Comparison of ENCODE assay signal across 10 mouse cellular contexts in the genomic region with DNA sequence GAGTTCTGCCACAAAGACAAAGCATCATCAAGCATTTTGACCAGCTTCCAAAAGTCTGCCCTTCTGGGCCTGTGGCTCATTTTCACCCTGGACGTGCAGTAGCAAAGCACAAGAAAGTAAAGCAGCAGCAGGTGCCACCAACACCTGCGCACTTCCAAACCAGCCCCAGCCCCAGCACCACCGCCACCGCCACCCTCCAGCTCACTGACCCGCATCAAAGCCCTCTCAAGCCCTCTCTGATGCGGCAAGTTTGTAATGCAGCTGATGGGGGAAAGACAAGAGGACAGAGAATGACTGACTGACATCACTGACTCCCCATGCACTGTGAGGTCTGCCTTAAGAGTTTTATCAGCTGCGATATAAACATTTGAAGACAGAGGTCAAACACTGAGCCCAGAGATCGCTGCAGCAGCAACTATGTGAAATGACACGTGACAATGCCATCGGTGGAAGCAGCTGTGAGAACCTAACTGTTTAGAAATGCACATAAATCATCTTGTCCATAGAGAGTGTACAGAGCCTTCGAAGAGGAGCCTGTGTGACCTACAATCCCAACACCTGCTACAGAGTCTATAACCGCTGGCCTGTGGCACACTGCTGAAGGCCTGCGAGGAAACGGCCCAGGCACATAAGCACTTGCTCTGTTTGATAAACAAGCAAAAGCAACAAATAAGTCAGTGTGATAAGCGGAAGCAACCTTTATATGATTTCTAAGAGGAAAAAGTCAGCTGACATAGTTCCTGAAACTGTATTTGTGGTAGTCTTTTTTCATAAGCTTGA. TPM values are rescaled to one million over a fixed set of nuclear protein-coding genes. Genes with fewer than 3 reads are reported as not detected.
A peak's percentile ranks its signal among the peaks of the same experiment; 100 is the strongest.
DNase-seq lines count a peak whose midpoint lies in the region; ATAC-seq and TF ChIP-seq lines count a peak whose summit lies in the region.
"Had no signal": no experiment of that assay in that cellular context is flagged by ENCODE, and none has a peak within 500 bp of the region (broad histone marks: within the 10 kb centered on the region; RNA-seq: fewer than 3 reads in every experiment).

No protein-coding gene starts in this region.

- peaks cover 71% of the 10 kb centered on the region for H3K4me1 ChIP-seq in heart, embryonic 16.5 days (ENCODE audit: control insufficient read depth, insufficient read depth, low read length)
- H3K4me1 ChIP-seq in bone marrow, adult 2 months (ENCODE audit: control insufficient read depth, insufficient read depth, low read length), result peaks cover 20% of the 10 kb centered on the region
- peaks cover 7% of the 10 kb centered on the region for H3K4me1 ChIP-seq in limb, embryonic 14.5 days (ENCODE audit: control insufficient read depth, insufficient read depth, low read length)
- H3K4me1 ChIP-seq in small intestine, adult 2 months (ENCODE audit: control insufficient read depth, insufficient read depth, insufficient read length, low read length), result peaks cover 55% of the 10 kb centered on the region

- H3K9ac ChIP-seq in heart, embryonic 16.5 days (ENCODE audit: low read length), result peak overlapping the region; percentile 49; the same call in 1 of the 2 replicates
- H3K9ac ChIP-seq in limb, embryonic 14.5 days (ENCODE audit: low read depth, low read length, severe bottlenecking), result no peak overlapping the region

- TF ChIP-seq POLR2A in bone marrow, adult 2 months (IDR thresholded peaks at IDR 0.05; ENCODE audit: borderline replicate concordance, control insufficient read depth, low read depth, low read length), result no peak
- no peak for TF ChIP-seq POLR2A in limb, embryonic 14.5 days (IDR thresholded peaks at IDR 0.05; ENCODE audit: borderline replicate concordance, extremely low read depth, insufficient read depth, insufficient read length)
- TF ChIP-seq POLR2A in small intestine, adult 2 months (IDR thresholded peaks at IDR 0.05; ENCODE audit: low read depth, low read length), result no peak

- peak overlapping the region; percentile 20 for H3K4me2 ChIP-seq in heart, embryonic 16.5 days (ENCODE audit: low read depth, low read length)
- no peak overlapping the region for H3K4me2 ChIP-seq in limb, embryonic 14.5 days (replicated peaks; ENCODE audit: low read depth, low read length, severe bottlenecking)

- intact Hi-C loops in heart, postnatal 36 days (cut with DNase I), result loop anchor here (5.0 kb wide), 1 partner anchor 60 kb away; no protein-coding TSS in a partner anchor
- intact Hi-C loops in gastrocnemius, postnatal 14 days (cut with DNase I; ENCODE audit: low total_unique reads), result loop anchor here (10.0 kb wide), 1 partner anchor 213 kb away; no protein-coding TSS in a partner anchor

- H3K36me3 ChIP-seq in heart, embryonic 16.5 days (ENCODE audit: control insufficient read depth, insufficient read depth), result no peaks in the 10 kb centered on the region
- H3K36me3 ChIP-seq in limb, embryonic 14.5 days (ENCODE audit: control insufficient read depth, insufficient read depth, low read length), result 0 out of 2 replicates have a peak, but pooled peaks cover 2% of the 10 kb centered on the region
- H3K36me3 ChIP-seq in small intestine, adult 2 months (ENCODE audit: control insufficient read depth, insufficient read depth, low read length), result peaks cover 2% of the 10 kb centered on the region; the same call in 1 of the 2 replicates

- 0 out of 2 replicates have a peak, but pooled peaks have one; percentile 14 for ATAC-seq in heart, embryonic 16.5 days (replicated peaks; ENCODE audit: extremely low read depth, insufficient read depth, low FRiP score)
- ATAC-seq in limb, embryonic 14.5 days (ENCODE audit: low FRiP score, low read depth), result peak; percentile 34; the same call in 1 of the 2 replicates

- peak; percentile 2; the same call in 1 of the 2 replicates for TF ChIP-seq CTCF in bone marrow, adult 2 months (IDR thresholded peaks at IDR 0.05; ENCODE audit: control insufficient read depth, insufficient read depth, low read length)
- no peak for TF ChIP-seq CTCF in small intestine, adult 2 months (IDR thresholded peaks at IDR 0.05; ENCODE audit: extremely low read depth, insufficient read length, insufficient replicate concordance, low read depth, low read length)

- no peak overlapping the region for H3K4me3 ChIP-seq in heart, embryonic 16.5 days (ENCODE audit: low read length)
- H3K4me3 ChIP-seq in bone marrow, adult 2 months (replicated peaks; ENCODE audit: control insufficient read depth, low read depth, low read length), result no peak overlapping the region
- H3K4me3 ChIP-seq in limb, embryonic 14.5 days (replicated peaks; ENCODE audit: low read length), result no peak overlapping the region
- H3K4me3 ChIP-seq in small intestine, adult 2 months (ENCODE audit: low read depth, low read length), result no peak overlapping the region

- no peaks in the 10 kb centered on the region for H3K27me3 ChIP-seq in heart, embryonic 16.5 days (ENCODE audit: control insufficient read depth, insufficient read depth, low read length)
- H3K27me3 ChIP-seq in limb, embryonic 14.5 days (ENCODE audit: control insufficient read depth, insufficient read depth, low read length), result no peaks in the 10 kb centered on the region
- H3K27me3 ChIP-seq in small intestine, adult 2 months (ENCODE audit: control insufficient read depth, insufficient read depth, low read length), result no peaks in the 10 kb centered on the region

- 57% methylated on average over 15 of the region's 15 CpGs for WGBS in heart, embryonic 16.5 days
- WGBS in bone marrow, adult 2 months, result 35% methylated on average over 15 of the region's 15 CpGs
- 73% methylated on average over 15 of the region's 15 CpGs for WGBS in limb, embryonic 14.5 days
- 28% methylated on average over 15 of the region's 15 CpGs for WGBS in small intestine, adult 2 months

- peak overlapping the region; percentile 92 for H3K27ac ChIP-seq in heart, embryonic 16.5 days (ENCODE audit: low read length)
- H3K27ac ChIP-seq in bone marrow, adult 2 months (ENCODE audit: control insufficient read depth, insufficient read depth, low read depth, low read length, poor library complexity), result peak overlapping the region; percentile 46
- H3K27ac ChIP-seq in limb, embryonic 14.5 days (replicated peaks; ENCODE audit: low read depth, low read length), result no peak overlapping the region
- peak overlapping the region; percentile 81 for H3K27ac ChIP-seq in small intestine, adult 2 months (ENCODE audit: insufficient read depth, low read depth, low read length)

- H3K9me3 ChIP-seq in heart, embryonic 16.5 days (replicated peaks; ENCODE audit: control insufficient read depth, low read length), result no peaks in the 10 kb centered on the region
- no peaks in the 10 kb centered on the region for H3K9me3 ChIP-seq in limb, embryonic 14.5 days (ENCODE audit: control insufficient read depth, low read length)

- no peak for DNase-seq in heart, postnatal 36 days
- no peak for DNase-seq in limb, embryonic 14.5 days (ENCODE audit: low spot score)
- no peak for DNase-seq in gastrocnemius, postnatal 14 days
- DNase-seq in left cerebral cortex, adult 11 months (ENCODE audit: low spot score), result no peak
- DNase-seq in kidney, adult 8-10 months, result no peak
- DNase-seq: cerebellum, postnatal 10 days; lung, postnatal 36 days had no signal

RNA-seq across cellular contexts. Expression of a gene that starts 21.7 kb away (rescaled TPM):
- polyA plus RNA-seq in heart, embryonic 16.5 days (2015; fragmentation: Nextera tagmentation; extraction: Ambion mirVana), result 8.9 and 9.0 TPM in 2 replicates
- total RNA-seq in heart, postnatal 36 days (2021), result 10 to 100 TPM; 32.9 to 35.9 TPM
- 14.3 and 46.6 TPM in 2 replicates for polyA plus RNA-seq in bone marrow, adult 2 months (2011; ENCODE audit: insufficient read depth, insufficient read length, low replicate concordance, missing spikeins)
- 42.3 and 45.5 TPM in 2 replicates for polyA plus RNA-seq in limb, embryonic 14.5 days (2012; rRNA removed)
- 22.5 and 23.1 TPM in 2 replicates for polyA plus RNA-seq in limb, embryonic 14.5 days (2014; fragmentation: Nextera tagmentation; extraction: Ambion mirVana)
- 12.8 and 39.6 TPM in 2 replicates for polyA plus RNA-seq in small intestine, adult 2 months (2012; rRNA removed)
- total RNA-seq in gastrocnemius, postnatal 14 days (2021), result 10 to 100 TPM; 25.2 to 30.5 TPM
